Mouse (Mus musculus): ENCODE results near the gene Lrrc55. TPM values are rescaled to one million over a fixed set of nuclear protein-coding genes. Genes with fewer than 3 reads are reported as not detected.
A peak's percentile ranks its signal among the peaks of the same experiment; 100 is the strongest.
"Not testable (repeated sequence)": the region's sequence is repeated elsewhere in the genome, so short reads cannot be mapped to it uniquely, and the experiment has no call there.

Lrrc55 gene
- polyA plus RNA-seq (2011; ENCODE audit: insufficient read depth, insufficient read length, low read depth, missing spikeins), result not detected in 2 replicates

DNA sequence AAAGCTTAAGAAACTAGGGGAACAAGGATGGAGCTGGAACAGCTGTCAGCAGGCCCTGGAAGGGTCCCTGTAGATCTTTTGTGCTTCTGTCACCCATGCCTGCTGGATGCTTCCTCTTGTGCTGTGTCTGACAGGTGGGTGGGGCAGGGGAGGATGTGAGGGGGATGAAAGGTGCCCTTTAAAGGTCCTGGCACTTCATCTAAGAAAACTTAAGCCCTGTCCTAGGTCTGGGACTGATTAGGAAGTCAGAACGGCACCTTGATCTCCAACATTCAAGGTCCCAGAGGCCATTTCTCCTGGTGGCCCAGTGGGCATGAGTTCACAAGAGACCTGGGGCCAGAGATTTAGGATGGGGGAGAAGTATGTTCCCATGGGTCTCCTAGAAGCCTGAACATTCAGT is at the start of gene Lrrc55:
Lrrc55 (minus strand) TSS at position 297 of the 400 bp plus-strand sequence.
- no peak within 1 kb of the TSS for H3K9ac ChIP-seq (ENCODE audit: low read depth, poor library complexity, severe bottlenecking)
- H3K36me3 ChIP-seq (ENCODE audit: control insufficient read depth, insufficient read depth, low read length, poor library complexity, severe bottlenecking), result no peaks in the 10 kb centered on the region
- H3K4me3 ChIP-seq (ENCODE audit: low read depth, low read length), result no peak within 1 kb of the TSS
- H3K9me3 ChIP-seq (replicated peaks; ENCODE audit: control insufficient read depth, insufficient read depth, low read length, poor library complexity, severe bottlenecking), result no peaks in the 10 kb centered on the region
- no peak within 1 kb of the TSS for H3K27ac ChIP-seq (ENCODE audit: insufficient read depth, low read length)
- no peaks in the 10 kb centered on the region for H3K4me1 ChIP-seq (ENCODE audit: control insufficient read depth, insufficient read depth, low read length)
- H3K27me3 ChIP-seq (ENCODE audit: control insufficient read depth, insufficient read depth, low read length, poor library complexity, severe bottlenecking), result no peaks in the 10 kb centered on the region
- TF ChIP-seq CTCF (IDR thresholded peaks at IDR 0.05; ENCODE audit: low read depth, low read length) (no peak), EP300 (IDR thresholded peaks at IDR 0.05; ENCODE audit: insufficient read depth, low read depth, low read length) (no peak), POLR2A (IDR thresholded peaks at IDR 0.05; ENCODE audit: insufficient read depth, low read length) (no peak)

DNA sequence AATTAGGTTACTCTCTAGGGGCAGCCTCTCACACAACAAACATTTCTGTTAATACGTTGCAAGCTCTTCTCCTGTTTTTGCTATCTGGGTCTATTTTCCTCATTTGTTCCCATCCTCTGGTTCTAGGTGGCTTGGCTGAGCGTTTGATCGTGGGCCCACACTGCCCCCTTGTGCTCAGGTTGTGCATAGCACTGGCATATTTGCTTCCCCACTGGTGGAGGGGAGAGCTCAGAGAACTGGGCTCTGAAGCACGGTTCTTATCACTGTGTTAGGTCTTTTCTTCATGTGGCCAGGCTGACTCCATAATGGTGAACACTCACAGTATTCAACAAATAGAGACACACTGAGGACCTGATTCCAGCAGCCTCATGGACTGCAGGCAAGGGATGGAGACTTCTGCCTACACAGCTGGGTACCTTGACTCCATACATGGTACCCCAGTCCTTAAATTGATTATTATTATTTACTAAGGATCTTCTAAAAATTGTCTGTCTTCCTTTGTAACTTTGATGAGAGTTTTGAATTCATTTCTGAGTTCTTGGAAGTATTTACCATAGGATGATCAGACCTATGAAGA is 49.6 kb upstream of the Lrrc55 start:
- H3K4me3 ChIP-seq (ENCODE audit: low read depth, low read length), result no peak overlapping the region

DNA sequence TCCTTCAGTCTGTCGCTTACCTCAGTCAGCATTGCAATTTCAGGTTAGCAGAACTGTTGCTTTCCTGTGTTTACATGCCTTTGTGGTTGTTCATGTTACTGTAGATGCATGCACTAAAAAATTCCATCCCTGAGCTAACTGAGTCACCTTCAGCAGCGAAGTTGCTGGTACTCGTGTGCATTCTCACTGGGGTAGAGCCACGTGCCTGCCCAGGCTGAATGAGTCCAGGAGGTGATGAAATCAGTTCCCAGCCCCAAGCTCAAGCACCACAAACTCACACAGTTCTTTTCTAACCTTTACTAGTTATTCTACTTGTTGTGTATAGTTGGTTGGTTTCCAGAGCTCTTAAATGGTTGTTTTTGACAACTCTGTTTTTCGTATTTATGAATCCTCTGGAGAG is 48.7 kb upstream of the Lrrc55 start:
- Histone ChIP-seq H3K4me1 (ENCODE audit: control insufficient read depth, insufficient read depth, low read length) (no peaks in the 10 kb centered on the region), H3K36me3 (ENCODE audit: control insufficient read depth, insufficient read depth, low read length, poor library complexity, severe bottlenecking) (no peaks in the 10 kb centered on the region), H3K4me3 (ENCODE audit: low read depth, low read length) (no peak overlapping the region), H3K27ac (ENCODE audit: insufficient read depth, low read length) (no peak overlapping the region), H3K9ac (ENCODE audit: low read depth, poor library complexity, severe bottlenecking) (no peak overlapping the region), H3K9me3 (replicated peaks; ENCODE audit: control insufficient read depth, insufficient read depth, low read length, poor library complexity, severe bottlenecking) (no peaks in the 10 kb centered on the region), H3K27me3 (ENCODE audit: control insufficient read depth, insufficient read depth, low read length, poor library complexity, severe bottlenecking) (no peaks in the 10 kb centered on the region; the same call in none of the 2 replicates)
- no peak for TF ChIP-seq POLR2A (IDR thresholded peaks at IDR 0.05; ENCODE audit: insufficient read depth, low read length)

More for the DNA sequence above, 49.6 kb upstream of the Lrrc55 start:
- TF ChIP-seq CTCF (IDR thresholded peaks at IDR 0.05; ENCODE audit: low read depth, low read length) (peak; percentile 90), EP300 (IDR thresholded peaks at IDR 0.05; ENCODE audit: insufficient read depth, low read depth, low read length) (no peak)
- Histone ChIP-seq H3K4me1 (ENCODE audit: control insufficient read depth, insufficient read depth, low read length) (no peaks in the 10 kb centered on the region), H3K27me3 (ENCODE audit: control insufficient read depth, insufficient read depth, low read length, poor library complexity, severe bottlenecking) (peaks cover 1% of the 10 kb centered on the region), H3K27ac (ENCODE audit: insufficient read depth, low read length) (no peak overlapping the region), H3K9ac (ENCODE audit: low read depth, poor library complexity, severe bottlenecking) (no peak overlapping the region), H3K9me3 (replicated peaks; ENCODE audit: control insufficient read depth, insufficient read depth, low read length, poor library complexity, severe bottlenecking) (no peaks in the 10 kb centered on the region), H3K36me3 (ENCODE audit: control insufficient read depth, insufficient read depth, low read length, poor library complexity, severe bottlenecking) (no peaks in the 10 kb centered on the region)

DNA sequence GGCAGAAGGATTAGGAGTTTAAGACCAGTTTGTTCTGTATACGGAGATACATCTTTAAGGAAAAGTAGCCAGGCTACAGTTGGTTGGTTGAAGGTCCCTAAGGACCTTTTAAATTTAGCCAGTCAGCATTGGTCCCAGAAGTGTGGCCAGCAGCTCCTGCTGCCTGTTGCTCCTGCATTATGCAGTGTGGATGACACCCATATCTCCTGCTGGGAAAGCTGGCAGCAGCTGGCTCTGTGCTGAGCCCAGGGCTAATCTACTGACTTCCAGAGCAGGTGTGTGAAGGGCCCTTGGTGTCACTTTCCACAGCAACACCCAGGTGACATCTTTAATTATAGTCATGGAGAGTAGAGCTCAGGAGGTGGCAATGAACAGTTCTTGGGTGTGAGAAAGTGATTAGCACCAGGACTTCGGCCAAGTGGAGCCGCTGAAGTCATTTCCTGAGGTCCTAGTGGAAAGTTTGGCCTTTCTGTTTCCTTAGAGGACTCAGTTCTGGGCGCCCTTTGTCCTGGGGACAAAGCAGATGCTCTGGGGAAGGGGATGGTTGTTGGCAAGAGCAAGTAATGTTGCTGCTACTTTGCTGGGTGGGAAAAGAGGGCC is 41.2 kb upstream of the Lrrc55 start:
- H3K27ac ChIP-seq (ENCODE audit: insufficient read depth, low read length), result no peak overlapping the region
- no peak overlapping the region for H3K4me3 ChIP-seq (ENCODE audit: low read depth, low read length)
- H3K9ac ChIP-seq (ENCODE audit: low read depth, poor library complexity, severe bottlenecking), result no peak overlapping the region
- H3K27me3 ChIP-seq (ENCODE audit: control insufficient read depth, insufficient read depth, low read length, poor library complexity, severe bottlenecking), result no peaks in the 10 kb centered on the region
- TF ChIP-seq POLR2A (IDR thresholded peaks at IDR 0.05; ENCODE audit: insufficient read depth, low read length) (no peak), CTCF (IDR thresholded peaks at IDR 0.05; ENCODE audit: low read depth, low read length) (no peak), EP300 (IDR thresholded peaks at IDR 0.05; ENCODE audit: insufficient read depth, low read depth, low read length) (no peak)
- H3K9me3 ChIP-seq (replicated peaks; ENCODE audit: control insufficient read depth, insufficient read depth, low read length, poor library complexity, severe bottlenecking), result no peaks in the 10 kb centered on the region
- no peaks in the 10 kb centered on the region for H3K36me3 ChIP-seq (ENCODE audit: control insufficient read depth, insufficient read depth, low read length, poor library complexity, severe bottlenecking)
- H3K4me1 ChIP-seq (ENCODE audit: control insufficient read depth, insufficient read depth, low read length), result no peaks in the 10 kb centered on the region

DNA sequence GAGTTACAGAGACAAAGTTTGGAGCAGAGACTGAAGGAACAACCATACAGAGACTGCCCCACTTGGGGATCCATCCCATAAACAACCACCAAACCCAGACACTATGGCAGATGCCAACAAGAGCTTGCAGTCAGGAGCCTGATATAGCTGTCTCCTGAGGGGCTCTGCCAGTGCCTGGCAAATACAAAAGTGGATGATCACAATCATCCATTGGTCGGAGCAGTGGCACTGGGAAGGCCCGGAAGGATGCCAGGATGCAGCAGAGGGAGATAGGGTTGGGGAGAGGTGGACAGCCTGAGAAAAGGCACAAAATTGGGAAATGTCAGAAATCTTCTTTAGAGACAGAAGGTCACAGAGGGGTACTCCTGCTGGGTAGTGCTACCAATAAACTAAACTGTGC is 40.2 kb upstream of the Lrrc55 start:
- H3K9me3 ChIP-seq (replicated peaks; ENCODE audit: control insufficient read depth, insufficient read depth, low read length, poor library complexity, severe bottlenecking); H3K36me3 ChIP-seq (ENCODE audit: control insufficient read depth, insufficient read depth, low read length, poor library complexity, severe bottlenecking); H3K4me3 ChIP-seq (ENCODE audit: low read depth, low read length); H3K27ac ChIP-seq (ENCODE audit: insufficient read depth, low read length); H3K9ac ChIP-seq (ENCODE audit: low read depth, poor library complexity, severe bottlenecking); H3K4me1 ChIP-seq (ENCODE audit: control insufficient read depth, insufficient read depth, low read length); H3K27me3 ChIP-seq (ENCODE audit: control insufficient read depth, insufficient read depth, low read length, poor library complexity, severe bottlenecking): not testable (repeated sequence)

DNA sequence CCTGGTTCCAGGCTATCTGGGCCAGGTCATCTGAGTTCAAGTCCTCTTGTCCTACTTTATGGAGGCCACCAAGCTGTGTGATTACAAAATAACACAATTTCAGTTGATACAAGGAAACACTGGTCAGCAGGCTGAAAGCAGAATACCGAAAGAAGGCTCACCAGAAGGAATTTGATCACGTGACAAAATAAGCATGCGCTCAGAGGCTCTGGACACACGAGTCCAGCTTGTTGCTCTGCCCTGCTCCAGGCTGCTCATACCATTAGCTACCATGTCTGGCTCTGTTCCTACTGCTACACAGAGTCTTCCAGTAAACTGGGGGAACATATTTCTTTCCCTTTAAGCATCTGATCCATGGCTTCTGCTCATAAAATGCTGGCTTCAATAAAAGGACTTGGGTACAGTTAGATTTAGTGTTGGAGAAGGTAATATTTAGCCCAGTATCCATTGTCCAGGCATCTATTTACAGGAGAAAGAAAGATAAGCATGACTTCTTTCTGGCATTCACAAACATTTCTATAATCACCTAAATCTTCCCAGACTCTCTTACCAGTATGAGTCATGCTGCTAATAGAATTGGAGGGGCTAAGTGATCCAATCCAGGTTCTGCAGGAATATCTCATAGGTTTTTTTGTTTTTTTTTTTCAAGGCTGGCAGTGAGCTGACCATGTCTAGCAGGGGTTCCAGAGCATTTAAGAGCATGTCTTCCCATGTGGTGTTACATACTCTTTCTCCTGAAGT is 33.9 kb upstream of the Lrrc55 start:
- H3K4me3 ChIP-seq (ENCODE audit: low read depth, low read length), result no peak overlapping the region
- no peaks in the 10 kb centered on the region for H3K27me3 ChIP-seq (ENCODE audit: control insufficient read depth, insufficient read depth, low read length, poor library complexity, severe bottlenecking)
- no peaks in the 10 kb centered on the region for H3K36me3 ChIP-seq (ENCODE audit: control insufficient read depth, insufficient read depth, low read length, poor library complexity, severe bottlenecking)
- no peaks in the 10 kb centered on the region for H3K4me1 ChIP-seq (ENCODE audit: control insufficient read depth, insufficient read depth, low read length)
- no peak overlapping the region for H3K27ac ChIP-seq (ENCODE audit: insufficient read depth, low read length)
- TF ChIP-seq CTCF (IDR thresholded peaks at IDR 0.05; ENCODE audit: low read depth, low read length) (no peak), POLR2A (IDR thresholded peaks at IDR 0.05; ENCODE audit: insufficient read depth, low read length) (no peak), EP300 (IDR thresholded peaks at IDR 0.05; ENCODE audit: insufficient read depth, low read depth, low read length) (no peak)
- no peaks in the 10 kb centered on the region for H3K9me3 ChIP-seq (replicated peaks; ENCODE audit: control insufficient read depth, insufficient read depth, low read length, poor library complexity, severe bottlenecking)
- H3K9ac ChIP-seq (ENCODE audit: low read depth, poor library complexity, severe bottlenecking), result no peak overlapping the region

All from ES-Bruce4 (cell line).